Mouse (Mus musculus) urinary bladder, postnatal 10 days (tissue): ENCODE measurements around the gene Arid3a.

ENCODE experiments used
- DNase-seq: peaks from one replicate; pipeline ENCODE4 v3.0.0; 2022; ENCODE audit warnings: low spot score

The Arid3a gene

GRCm38 (mm10) chr10:79908167-79909091, 18.4 kb upstream of the Arid3a start, which contains the start of gene Med16:
Med16 (minus strand) TSS chr10:79908923.
- peak; percentile 77 for DNase-seq

GRCm38 (mm10) chr10:79909092-79909922, 17.5 kb upstream of the Arid3a start:
- DNase-seq: no peak

GRCm38 (mm10) chr10:79910556-79910955, 16.3 kb upstream of the Arid3a start, which contains the start of gene Gm26602:
Gm26602 (plus strand) TSS chr10:79910856.
- no peak for DNase-seq

GRCm38 (mm10) chr10:79912412-79912811, 14.4 kb upstream of the Arid3a start:
- no peak for DNase-seq

- no peak for DNase-seq
Observed at GRCm38 (mm10) chr10:79914131-79914947, 12.5 kb upstream of the Arid3a start.

- DNase-seq: no peak
Observed at GRCm38 (mm10) chr10:79914948-79915596, 11.8 kb upstream of the Arid3a start.

GRCm38 (mm10) chr10:79916081-79916480, 10.8 kb upstream of the Arid3a start:
- DNase-seq: no peak

GRCm38 (mm10) chr10:79916808-79917531, 9.9 kb upstream of the Arid3a start, which contains the start of gene Kiss1r:
Kiss1r (plus strand) TSS chr10:79916971.
- peak; percentile 68 for DNase-seq

- DNase-seq: no peak
Observed at GRCm38 (mm10) chr10:79917532-79918100, 9.2 kb upstream of the Arid3a start.

GRCm38 (mm10) chr10:79918231-79919078, 8.4 kb upstream of the Arid3a start:
- DNase-seq: no peak

GRCm38 (mm10) chr10:79919251-79919849, 7.5 kb upstream of the Arid3a start:
- DNase-seq: no peak

- DNase-seq: no peak
Observed at GRCm38 (mm10) chr10:79920056-79920890, 6.6 kb upstream of the Arid3a start.

- DNase-seq: no peak
Observed at GRCm38 (mm10) chr10:79920958-79921535, 5.8 kb upstream of the Arid3a start, which contains the start of gene R3hdm4. R3hdm4 (minus strand) TSS chr10:79921208.

- no peak for DNase-seq
Observed at GRCm38 (mm10) chr10:79921572-79921971, 5.3 kb upstream of the Arid3a start.

GRCm38 (mm10) chr10:79924998-79925784, 1.7 kb upstream of the Arid3a start:
- DNase-seq: peak; percentile 68

- no peak for DNase-seq
Observed at GRCm38 (mm10) chr10:79925785-79926490, 905 bp upstream of the Arid3a start.
